Mouse (Mus musculus): Measurements from ENCODE around the gene Dzip1. TPM values are rescaled to one million over a fixed set of nuclear protein-coding genes. Genes with fewer than 3 reads are reported as not detected.

The Dzip1 gene
- polyA plus RNA-seq, 1 experiment = 4.7 TPM

DNA sequence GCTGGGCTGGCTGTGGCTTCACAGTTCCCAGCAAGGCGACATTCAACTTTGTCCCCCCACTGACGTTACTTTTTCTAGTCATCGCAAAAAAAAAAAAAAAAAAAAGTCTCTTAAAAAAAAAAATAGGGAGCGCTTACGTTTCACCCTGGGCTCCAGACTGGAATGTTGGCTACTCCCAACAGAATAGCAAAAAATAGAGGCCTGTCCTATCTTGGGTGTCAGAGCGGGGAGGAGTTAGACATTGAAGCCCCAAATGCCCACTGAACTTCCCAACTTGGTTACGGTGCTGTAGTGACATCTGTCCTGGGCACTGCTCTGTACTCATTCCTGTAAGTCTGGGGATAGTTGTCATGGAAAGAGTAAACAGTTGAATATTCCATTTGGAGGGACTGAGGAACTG, 13.3 kb upstream of the Dzip1 start:
- peaks cover 32% of the 10 kb centered on the region for H3K79me3 ChIP-seq (ENCODE audit: low read depth)
- no peaks in the 10 kb centered on the region for H3K36me3 ChIP-seq (ENCODE audit: control insufficient read depth, insufficient read depth)
- H3ac ChIP-seq (ENCODE audit: control insufficient read depth, insufficient read length, low read depth) = peak overlapping the region; percentile 96
- TF ChIP-seq USF1 (IDR thresholded peaks at IDR 0.05; ENCODE audit: low read depth) (no peak), FOSL1 (IDR thresholded peaks at IDR 0.05; ENCODE audit: insufficient read depth, low read length, poor library complexity, severe bottlenecking) (no peak)
- peaks cover 58% of the 10 kb centered on the region for H3K79me2 ChIP-seq (ENCODE audit: control insufficient read depth, insufficient read depth)
- peak overlapping the region; percentile 87 for H3K4me3 ChIP-seq (ENCODE audit: insufficient read depth, poor library complexity, severe bottlenecking)
- H3K27me3 ChIP-seq (ENCODE audit: control insufficient read depth, insufficient read depth, insufficient read length) = no peaks in the 10 kb centered on the region

DNA sequence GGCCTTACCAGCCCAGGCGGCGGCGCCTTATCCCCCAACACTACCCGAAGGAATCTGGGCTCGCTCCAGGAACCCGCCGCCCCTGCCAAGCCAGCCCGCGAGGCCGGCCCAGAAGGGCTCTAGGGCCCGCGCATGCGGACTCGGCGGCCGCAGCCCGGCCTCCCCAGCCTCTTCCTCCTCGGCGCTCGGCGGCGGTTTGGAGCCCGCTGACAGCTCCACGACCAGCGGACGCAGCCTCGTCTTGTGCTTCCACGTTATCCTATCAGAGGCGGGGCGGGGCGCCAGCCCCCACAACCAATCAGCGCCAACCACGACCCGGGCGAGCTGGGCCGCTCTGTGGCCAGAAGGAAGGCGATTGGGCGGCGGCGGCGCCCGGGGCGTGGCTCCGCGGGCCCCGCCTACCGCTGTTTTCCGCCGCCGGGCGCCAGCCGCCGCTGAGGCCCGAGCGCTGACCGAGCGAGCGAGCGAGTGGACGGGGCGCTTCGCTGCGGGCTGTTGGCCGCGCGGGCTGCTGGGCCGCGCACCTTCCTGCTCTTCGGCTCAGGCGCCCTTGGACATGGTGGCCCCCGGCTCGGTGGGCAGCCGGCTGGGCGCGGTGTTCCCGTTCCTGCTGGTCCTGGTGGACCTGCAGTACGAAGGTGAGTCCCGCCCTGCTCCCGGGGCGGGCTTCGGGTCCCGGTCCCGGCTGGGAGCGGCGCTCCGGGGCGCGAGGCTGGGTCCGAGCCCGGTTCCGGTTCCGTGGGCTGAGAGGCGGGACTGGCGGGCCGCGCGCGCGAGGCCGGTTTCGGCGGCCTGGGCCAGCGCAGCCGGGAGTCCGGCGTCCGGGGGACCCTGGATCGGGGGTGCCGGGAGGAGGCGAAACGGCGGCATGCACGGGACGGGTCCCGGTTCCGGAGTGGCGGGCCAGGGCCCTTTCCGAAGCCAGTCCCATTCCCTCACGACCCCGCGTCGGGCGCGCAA, 12.6 kb upstream of the Dzip1 start, which contains the start of gene Dnajc3:
TSS of gene Dnajc3 (plus strand) at position 444 of the 960 bp plus-strand sequence.
- no peaks in the 10 kb centered on the region for H3K27me3 ChIP-seq (ENCODE audit: control insufficient read depth, insufficient read depth, insufficient read length)
- peaks cover 50% of the 10 kb centered on the region for H3K79me2 ChIP-seq (ENCODE audit: control insufficient read depth, insufficient read depth)
- H3K36me3 ChIP-seq (ENCODE audit: control insufficient read depth, insufficient read depth) = no peaks in the 10 kb centered on the region
- peak within 1 kb of the TSS; percentile 87 for H3K4me3 ChIP-seq (ENCODE audit: insufficient read depth, poor library complexity, severe bottlenecking)
- peaks cover 29% of the 10 kb centered on the region for H3K79me3 ChIP-seq (ENCODE audit: low read depth)
- peak; percentile 40 for TF ChIP-seq MAX (IDR thresholded peaks at IDR 0.05)
- TF ChIP-seq FOSL1 (IDR thresholded peaks at IDR 0.05; ENCODE audit: insufficient read depth, low read length, poor library complexity, severe bottlenecking) = no peak
- peak within 1 kb of the TSS; percentile 96 for H3ac ChIP-seq (ENCODE audit: control insufficient read depth, insufficient read length, low read depth)

DNA sequence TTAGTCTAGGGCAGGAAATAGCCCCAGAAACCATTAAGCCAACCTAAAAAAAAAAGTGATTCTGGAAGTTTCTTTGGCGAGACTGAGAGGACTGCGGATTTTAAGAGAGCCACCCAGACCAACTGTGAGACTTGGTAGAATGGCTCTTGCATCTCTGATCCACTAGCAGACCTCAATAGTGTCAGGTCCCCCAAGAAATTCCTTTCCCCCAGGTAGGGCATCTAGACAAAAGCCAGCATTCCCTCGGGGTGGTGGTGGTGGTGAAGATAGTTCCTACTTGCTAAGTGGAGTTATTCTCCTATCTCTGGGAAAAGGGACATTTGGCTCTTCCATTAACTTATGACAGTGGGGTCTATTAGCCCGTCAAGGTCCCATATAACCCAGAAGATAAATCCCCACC, 11.7 kb upstream of the Dzip1 start:
- Histone ChIP-seq H3K4me3 (ENCODE audit: insufficient read depth, poor library complexity, severe bottlenecking) (peak overlapping the region; percentile 25), H3K79me3 (ENCODE audit: low read depth) (peaks cover 23% of the 10 kb centered on the region), H3K36me3 (ENCODE audit: control insufficient read depth, insufficient read depth) (no peaks in the 10 kb centered on the region), H3K79me2 (ENCODE audit: control insufficient read depth, insufficient read depth) (peaks cover 42% of the 10 kb centered on the region), H3ac (ENCODE audit: control insufficient read depth, insufficient read length, low read depth) (peak overlapping the region; percentile 44), H3K27me3 (ENCODE audit: control insufficient read depth, insufficient read depth, insufficient read length) (no peaks in the 10 kb centered on the region)
- TF ChIP-seq CTCF (IDR thresholded peaks at IDR 0.05; ENCODE audit: control insufficient read depth, insufficient read depth, insufficient read length) = no peak
- no peak for TF ChIP-seq MAX (IDR thresholded peaks at IDR 0.05)
- TF ChIP-seq USF1 (IDR thresholded peaks at IDR 0.05; ENCODE audit: low read depth) = no peak
- TF ChIP-seq CEBPB (IDR thresholded peaks at IDR 0.05; ENCODE audit: low read depth) = no peak
- TF ChIP-seq MYOG (IDR thresholded peaks at IDR 0.05; ENCODE audit: control insufficient read depth, extremely low read depth, insufficient read length) = no peak
- TF ChIP-seq FOSL1 (IDR thresholded peaks at IDR 0.05; ENCODE audit: insufficient read depth, low read length, poor library complexity, severe bottlenecking) = no peak
- TF ChIP-seq MYOD1 (IDR thresholded peaks at IDR 0.05; ENCODE audit: control insufficient read depth, insufficient read length, low read depth) = no peak

DNA sequence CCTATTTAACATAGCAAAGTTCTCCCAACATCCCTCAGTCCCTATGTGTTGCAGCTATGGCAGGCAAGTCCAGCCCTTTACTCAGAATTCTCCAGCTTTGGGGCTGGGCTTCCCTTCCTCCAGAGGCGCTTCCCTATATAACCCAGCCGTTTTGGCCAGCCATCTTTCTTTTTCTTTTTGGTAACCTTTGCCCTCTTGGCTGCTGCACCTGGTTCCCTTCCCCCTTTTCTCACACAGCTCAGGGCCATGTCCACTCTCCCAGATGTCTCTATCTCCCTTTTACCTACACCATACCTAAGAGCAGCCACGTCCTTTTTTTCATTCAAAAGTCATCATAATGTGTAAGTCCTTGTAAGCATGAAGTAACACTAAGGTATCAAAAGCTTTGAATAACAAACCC, 11.0 kb upstream of the Dzip1 start:
- Histone ChIP-seq H3K79me3 (ENCODE audit: low read depth) (peaks cover 22% of the 10 kb centered on the region), H3K79me2 (ENCODE audit: control insufficient read depth, insufficient read depth) (peaks cover 35% of the 10 kb centered on the region), H3K36me3 (ENCODE audit: control insufficient read depth, insufficient read depth) (no peaks in the 10 kb centered on the region), H3ac (ENCODE audit: control insufficient read depth, insufficient read length, low read depth) (no peak overlapping the region), H3K27me3 (ENCODE audit: control insufficient read depth, insufficient read depth, insufficient read length) (no peaks in the 10 kb centered on the region), H3K4me3 (ENCODE audit: insufficient read depth, poor library complexity, severe bottlenecking) (no peak overlapping the region)
- TF ChIP-seq MYOD1 (IDR thresholded peaks at IDR 0.05; ENCODE audit: control insufficient read depth, insufficient read length, low read depth) = no peak

DNA sequence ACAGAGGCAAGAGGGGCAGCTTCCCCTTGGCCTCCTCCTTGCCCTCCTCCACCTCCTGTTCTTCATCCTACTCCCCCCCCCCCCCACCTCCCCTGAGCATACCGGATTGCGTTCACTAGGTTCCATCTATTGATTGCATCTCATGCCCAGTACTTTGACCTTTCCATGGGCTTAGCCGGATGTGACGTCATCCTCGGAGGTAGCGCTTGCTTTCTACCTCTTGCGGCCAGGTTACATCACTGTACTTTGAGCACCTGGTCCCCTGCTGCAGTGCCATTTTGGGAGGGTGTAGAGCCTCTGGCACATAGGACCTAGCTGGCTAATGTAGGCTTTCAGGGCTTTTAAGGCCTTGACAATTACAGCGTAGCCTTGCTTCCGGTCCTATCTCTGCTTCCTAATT, 9.4 kb upstream of the Dzip1 start:
- H3K27me3 ChIP-seq (ENCODE audit: control insufficient read depth, insufficient read depth, insufficient read length) = no peaks in the 10 kb centered on the region
- no peak overlapping the region for H3ac ChIP-seq (ENCODE audit: control insufficient read depth, insufficient read length, low read depth)
- peaks cover 19% of the 10 kb centered on the region for H3K79me2 ChIP-seq (ENCODE audit: control insufficient read depth, insufficient read depth)
- H3K36me3 ChIP-seq (ENCODE audit: control insufficient read depth, insufficient read depth) = no peaks in the 10 kb centered on the region
- peaks cover 12% of the 10 kb centered on the region for H3K79me3 ChIP-seq (ENCODE audit: low read depth)
- TF ChIP-seq CEBPB (IDR thresholded peaks at IDR 0.05; ENCODE audit: low read depth) = no peak
- TF ChIP-seq MYOG (IDR thresholded peaks at IDR 0.05; ENCODE audit: control insufficient read depth, extremely low read depth, insufficient read length) = no peak
- no peak for TF ChIP-seq MAX (IDR thresholded peaks at IDR 0.05)
- TF ChIP-seq USF1 (IDR thresholded peaks at IDR 0.05; ENCODE audit: low read depth) = no peak
- TF ChIP-seq MYOD1 (IDR thresholded peaks at IDR 0.05; ENCODE audit: control insufficient read depth, insufficient read length, low read depth) = no peak
- no peak for TF ChIP-seq CTCF (IDR thresholded peaks at IDR 0.05; ENCODE audit: control insufficient read depth, insufficient read depth, insufficient read length)
- no peak for TF ChIP-seq FOSL1 (IDR thresholded peaks at IDR 0.05; ENCODE audit: insufficient read depth, low read length, poor library complexity, severe bottlenecking)
- no peak overlapping the region for H3K4me3 ChIP-seq (ENCODE audit: insufficient read depth, poor library complexity, severe bottlenecking)

DNA sequence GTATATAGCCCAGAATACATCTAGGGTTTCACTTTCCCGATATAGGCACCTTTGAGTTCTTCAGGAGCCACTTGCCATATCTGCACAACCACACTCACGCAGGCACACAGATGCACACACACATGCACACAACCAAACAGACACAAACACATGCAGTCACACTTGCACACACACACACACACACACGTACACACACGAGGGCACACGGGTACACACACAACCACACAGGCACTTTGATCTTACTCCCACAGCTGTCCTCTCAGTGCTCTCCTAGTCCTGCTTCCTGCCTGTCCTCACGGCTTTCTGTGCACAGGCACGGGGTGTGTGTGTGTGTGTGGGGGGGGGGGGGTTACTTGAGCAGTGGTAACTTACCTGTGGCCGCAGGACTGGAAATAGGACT, 7.7 kb upstream of the Dzip1 start:
- peaks cover 2% of the 10 kb centered on the region for H3K79me2 ChIP-seq (ENCODE audit: control insufficient read depth, insufficient read depth)
- H3K4me3 ChIP-seq (ENCODE audit: insufficient read depth, poor library complexity, severe bottlenecking) = no peak overlapping the region
- no peaks in the 10 kb centered on the region for H3K27me3 ChIP-seq (ENCODE audit: control insufficient read depth, insufficient read depth, insufficient read length)
- no peaks in the 10 kb centered on the region for H3K36me3 ChIP-seq (ENCODE audit: control insufficient read depth, insufficient read depth)
- H3ac ChIP-seq (ENCODE audit: control insufficient read depth, insufficient read length, low read depth) = no peak overlapping the region
- TF ChIP-seq MYOG (IDR thresholded peaks at IDR 0.05; ENCODE audit: control insufficient read depth, extremely low read depth, insufficient read length) = no peak
- no peak for TF ChIP-seq USF1 (IDR thresholded peaks at IDR 0.05; ENCODE audit: low read depth)
- no peak for TF ChIP-seq FOSL1 (IDR thresholded peaks at IDR 0.05; ENCODE audit: insufficient read depth, low read length, poor library complexity, severe bottlenecking)
- no peak for TF ChIP-seq MYOD1 (IDR thresholded peaks at IDR 0.05; ENCODE audit: control insufficient read depth, insufficient read length, low read depth)
- TF ChIP-seq CEBPB (IDR thresholded peaks at IDR 0.05; ENCODE audit: low read depth) = no peak
- TF ChIP-seq CTCF (IDR thresholded peaks at IDR 0.05; ENCODE audit: control insufficient read depth, insufficient read depth, insufficient read length) = no peak
- no peaks in the 10 kb centered on the region for H3K79me3 ChIP-seq (ENCODE audit: low read depth)
